ENCODE assay signal across 23 mouse cellular contexts in the genomic region with DNA sequence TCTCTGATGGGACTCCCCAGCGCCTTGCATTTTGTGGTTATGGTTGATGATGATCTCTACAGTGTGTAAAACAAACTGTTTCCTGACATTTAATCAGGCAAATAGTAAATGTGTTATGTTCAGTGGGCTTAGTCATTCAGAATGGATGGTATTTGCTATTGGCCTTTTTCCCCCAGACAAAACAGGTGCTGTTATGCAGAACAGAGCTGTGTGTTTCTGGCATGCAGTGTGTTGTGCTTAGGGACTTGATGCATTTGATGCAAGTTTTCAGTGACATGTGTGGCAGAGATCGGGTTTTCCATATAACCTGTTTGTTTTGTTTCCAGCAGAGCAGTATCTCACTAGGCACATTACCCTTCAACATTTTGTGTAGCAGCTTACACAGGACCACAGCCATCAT. TPM values are rescaled to one million over a fixed set of nuclear protein-coding genes. Genes with fewer than 3 reads are reported as not detected.
DNase-seq lines count a peak whose midpoint lies in the region; ATAC-seq lines count a peak whose summit lies in the region.
"Had no signal": no experiment of that assay in that cellular context is flagged by ENCODE, and none has a peak within 500 bp of the region (broad histone marks: within the 10 kb centered on the region; RNA-seq: fewer than 3 reads in every experiment).

No protein-coding gene starts in this region.

- H3K4me3 ChIP-seq in liver, embryonic 15.5 days (replicated peaks), result no peak overlapping the region
- no peak overlapping the region for H3K4me3 ChIP-seq in liver, embryonic 12.5 days
- H3K4me3 ChIP-seq in midbrain, embryonic 14.5 days (replicated peaks; ENCODE audit: low read depth, low read length), result no peak overlapping the region
- H3K4me3 ChIP-seq in midbrain, embryonic 13.5 days (replicated peaks), result no peak overlapping the region
- H3K4me3 ChIP-seq in hindbrain, embryonic 12.5 days, result no peak overlapping the region
- H3K4me3 ChIP-seq: embryonic facial prominence, embryonic 10.5 days; embryonic facial prominence, embryonic 12.5 days; forebrain, embryonic 13.5 days; forebrain, embryonic 15.5 days had no signal

- H3K27me3 ChIP-seq in liver, embryonic 15.5 days, result no peaks in the 10 kb centered on the region
- H3K27me3 ChIP-seq in liver, embryonic 12.5 days (replicated peaks), result no peaks in the 10 kb centered on the region
- H3K27me3 ChIP-seq in midbrain, embryonic 14.5 days (ENCODE audit: control insufficient read depth, insufficient read depth, low read length), result no peaks in the 10 kb centered on the region
- no peaks in the 10 kb centered on the region for H3K27me3 ChIP-seq in midbrain, embryonic 13.5 days
- H3K27me3 ChIP-seq in hindbrain, embryonic 12.5 days, result no peaks in the 10 kb centered on the region
- H3K27me3 ChIP-seq: CH12.LX; embryonic facial prominence, embryonic 12.5 days; forebrain, embryonic 13.5 days; forebrain, embryonic 15.5 days; Patski had no signal

- no peak overlapping the region for H3K4me2 ChIP-seq in liver, embryonic 15.5 days
- H3K4me2 ChIP-seq in liver, embryonic 12.5 days, result no peak overlapping the region
- no peak overlapping the region for H3K4me2 ChIP-seq in midbrain, embryonic 14.5 days (ENCODE audit: low read length)
- no peak overlapping the region for H3K4me2 ChIP-seq in midbrain, embryonic 13.5 days (replicated peaks)
- no peak overlapping the region for H3K4me2 ChIP-seq in hindbrain, embryonic 12.5 days (replicated peaks)
- H3K4me2 ChIP-seq: embryonic facial prominence, embryonic 12.5 days; forebrain, embryonic 13.5 days; forebrain, embryonic 15.5 days had no signal

- H3K4me1 ChIP-seq in liver, embryonic 15.5 days (replicated peaks), result peaks cover 23% of the 10 kb centered on the region
- H3K4me1 ChIP-seq in liver, embryonic 12.5 days, result peaks cover 36% of the 10 kb centered on the region
- H3K4me1 ChIP-seq in midbrain, embryonic 14.5 days (ENCODE audit: control insufficient read depth, insufficient read depth, low read length), result no peaks in the 10 kb centered on the region
- H3K4me1 ChIP-seq in midbrain, embryonic 13.5 days (replicated peaks), result 0 out of 2 replicates have a peak, but pooled peaks cover 2% of the 10 kb centered on the region
- no peaks in the 10 kb centered on the region; the same call in 1 of the 2 replicates for H3K4me1 ChIP-seq in hindbrain, embryonic 12.5 days
- H3K4me1 ChIP-seq: embryonic facial prominence, embryonic 12.5 days; forebrain, embryonic 13.5 days; forebrain, embryonic 15.5 days had no signal

- no peaks in the 10 kb centered on the region for H3K9me3 ChIP-seq in liver, embryonic 15.5 days (replicated peaks)
- H3K9me3 ChIP-seq in liver, embryonic 12.5 days (replicated peaks), result no peaks in the 10 kb centered on the region
- no peaks in the 10 kb centered on the region for H3K9me3 ChIP-seq in midbrain, embryonic 14.5 days (ENCODE audit: control insufficient read depth, low read length)
- no peaks in the 10 kb centered on the region for H3K9me3 ChIP-seq in midbrain, embryonic 13.5 days
- H3K9me3 ChIP-seq in hindbrain, embryonic 12.5 days (replicated peaks), result no peaks in the 10 kb centered on the region
- H3K9me3 ChIP-seq: embryonic facial prominence, embryonic 10.5 days; embryonic facial prominence, embryonic 12.5 days; forebrain, embryonic 13.5 days; forebrain, embryonic 15.5 days; G1E had no signal

- H3K27ac ChIP-seq in liver, embryonic 15.5 days (replicated peaks), result 0 out of 2 replicates have a peak overlapping the region, but pooled peaks have one; percentile 12
- H3K27ac ChIP-seq in liver, embryonic 12.5 days, result no peak overlapping the region
- peak overlapping the region; percentile 26; the same call in 1 of the 2 replicates for H3K27ac ChIP-seq in midbrain, embryonic 14.5 days (replicated peaks; ENCODE audit: low read depth, low read length)
- no peak overlapping the region for H3K27ac ChIP-seq in midbrain, embryonic 13.5 days
- no peak overlapping the region for H3K27ac ChIP-seq in hindbrain, embryonic 12.5 days
- H3K27ac ChIP-seq: embryonic facial prominence, embryonic 10.5 days; embryonic facial prominence, embryonic 12.5 days; forebrain, embryonic 13.5 days; forebrain, embryonic 15.5 days had no signal

- no peak for ATAC-seq in liver, embryonic 15.5 days (ENCODE audit: insufficient read depth)
- ATAC-seq in liver, embryonic 12.5 days, result no peak
- no peak for ATAC-seq in midbrain, embryonic 14.5 days (ENCODE audit: low FRiP score, low TSS enrichment)
- ATAC-seq in midbrain, embryonic 13.5 days, result no peak
- no peak for ATAC-seq in hindbrain, embryonic 12.5 days (ENCODE audit: low FRiP score)
- ATAC-seq: activated CD4-positive, CD25-positive, alpha-beta regulatory T cell, adult 4 months; CD4-positive, CD25-positive, alpha-beta regulatory T cell, adult 4 months; forebrain, embryonic 13.5 days; forebrain, embryonic 15.5 days; Patski had no signal

- no peak for DNase-seq in midbrain, embryonic 14.5 days
- DNase-seq: adrenal gland, adult 8-10 months; adrenal gland, postnatal 14 days; adrenal gland, postnatal 36 days; B cell, adult 2 months; cerebellum, adult 11-12 months; cerebellum, adult 2 months; cerebellum, adult 9-10 months; cerebellum, postnatal 10 days; cerebellum, postnatal 25 days had no signal

- 66% methylated on average over 2 of the region's 2 CpGs for WGBS in liver, embryonic 15.5 days (ENCODE audit: insufficient replicate concordance)
- 70% methylated on average over 2 of the region's 2 CpGs for WGBS in liver, embryonic 12.5 days (ENCODE audit: insufficient replicate concordance)
- WGBS in midbrain, embryonic 14.5 days, result 90% methylated on average over 2 of the region's 2 CpGs
- WGBS in midbrain, embryonic 13.5 days, result 89% methylated on average over 2 of the region's 2 CpGs
- 89% methylated on average over 2 of the region's 2 CpGs for WGBS in hindbrain, embryonic 12.5 days

- peaks cover 36% of the 10 kb centered on the region for H3K36me3 ChIP-seq in liver, embryonic 15.5 days (replicated peaks)
- peaks cover 47% of the 10 kb centered on the region for H3K36me3 ChIP-seq in liver, embryonic 12.5 days
- peaks cover 11% of the 10 kb centered on the region for H3K36me3 ChIP-seq in midbrain, embryonic 14.5 days (ENCODE audit: control insufficient read depth, insufficient read depth, low read length)
- peaks cover 18% of the 10 kb centered on the region for H3K36me3 ChIP-seq in midbrain, embryonic 13.5 days
- H3K36me3 ChIP-seq in hindbrain, embryonic 12.5 days, result peaks cover 19% of the 10 kb centered on the region

- no peak overlapping the region for H3K9ac ChIP-seq in liver, embryonic 15.5 days
- H3K9ac ChIP-seq in liver, embryonic 12.5 days, result no peak overlapping the region
- H3K9ac ChIP-seq in midbrain, embryonic 14.5 days (replicated peaks; ENCODE audit: low read length), result no peak overlapping the region
- H3K9ac ChIP-seq in midbrain, embryonic 13.5 days (replicated peaks), result no peak overlapping the region
- H3K9ac ChIP-seq in hindbrain, embryonic 12.5 days, result no peak overlapping the region
- H3K9ac ChIP-seq: embryonic facial prominence, embryonic 12.5 days; forebrain, embryonic 13.5 days; forebrain, embryonic 15.5 days had no signal

RNA-seq across cellular contexts. Expression of a gene that starts 56.4 kb away (rescaled TPM):
- 20.4 and 23.0 TPM in 2 replicates for polyA plus RNA-seq in liver, embryonic 15.5 days (2015; fragmentation: Nextera tagmentation; extraction: Ambion mirVana)
- polyA plus RNA-seq in liver, embryonic 12.5 days (2016; fragmentation: Nextera tagmentation; extraction: Ambion mirVana), result 40.5 and 40.8 TPM in 2 replicates
- 85.3 and 92.2 TPM in 2 replicates for polyA plus RNA-seq in midbrain, embryonic 14.5 days (2014; fragmentation: Nextera tagmentation; extraction: Ambion mirVana)
- polyA plus RNA-seq in midbrain, embryonic 13.5 days (2015; fragmentation: Nextera tagmentation; extraction: Ambion mirVana), result 57.6 and 68.1 TPM in 2 replicates
- polyA plus RNA-seq in hindbrain, embryonic 12.5 days (2016; fragmentation: Nextera tagmentation; extraction: Ambion mirVana), result 95.3 and 102 TPM in 2 replicates

Comparison
In these comparisons a context has a peak if more than half of its experiments do, and no peak if none do; other contexts are left out.
1. H3K27ac ChIP-seq: peak in liver, embryonic 15.5 days (single experiment) and midbrain, embryonic 14.5 days (single experiment); none in liver, embryonic 12.5 days (single experiment), midbrain, embryonic 13.5 days (single experiment) and hindbrain, embryonic 12.5 days (single experiment).